Mouse (Mus musculus) hindbrain, embryonic 16.5 days (tissue): ENCODE data around the gene Antxr1. TPM values are rescaled to one million over a fixed set of nuclear protein-coding genes. Genes with fewer than 3 reads are reported as not detected.
"Not testable (repeated sequence)": the region's sequence is repeated elsewhere in the genome, so short reads cannot be mapped to it uniquely, and the experiment has no call there.

Experiments
- ATAC-seq: fragments of 200-750 bp; cut with Nextera tagmentation; 2 replicates; pipeline ENCODE4 v1.8.0; 2017; ENCODE audit warnings: moderate TSS enrichment, moderate library complexity
- H3K27ac ChIP-seq: fragments of 300-500 bp; sonication (generic); 2 replicates; pipeline ENCODE4 v1.5.1; 2014; ENCODE audit warnings: low read depth, mild to moderate bottlenecking, control low read depth, low read length, moderate library complexity
- H3K27me3 ChIP-seq: fragments of 300-500 bp; sonication (generic); replicated peaks from 2 replicates; pipeline ENCODE4 v1.6.1; 2014; ENCODE audit warnings: low read length; ENCODE audit not compliant: control insufficient read depth, insufficient read depth
- H3K36me3 ChIP-seq: fragments of 300-500 bp; sonication (generic); 2 replicates; pipeline ENCODE4 v1.6.1; 2014; ENCODE audit warnings: mild to moderate bottlenecking, low read length, moderate library complexity, mixed read lengths; ENCODE audit not compliant: control insufficient read depth, insufficient read depth
- H3K4me1 ChIP-seq: fragments of 300-500 bp; sonication (generic); 2 replicates; pipeline ENCODE4 v1.6.1; 2014; ENCODE audit warnings: low read depth, low read length; ENCODE audit not compliant: control insufficient read depth, insufficient read depth
- H3K4me2 ChIP-seq: fragments of 300-500 bp; sonication (generic); 2 replicates; pipeline ENCODE4 v1.6.1; 2014; ENCODE audit warnings: mild to moderate bottlenecking, low read length, control low read depth, moderate library complexity
- H3K4me3 ChIP-seq: fragments of 300-500 bp; sonication (generic); 2 replicates; pipeline ENCODE4 v1.5.1; 2014; ENCODE audit warnings: mild to moderate bottlenecking, low read length, control low read depth, moderate library complexity
- H3K9ac ChIP-seq: fragments of 300-500 bp; sonication (generic); 2 replicates; pipeline ENCODE4 v1.6.1; 2014; ENCODE audit warnings: low read depth, mild to moderate bottlenecking, control low read depth, low read length, moderate library complexity
- H3K9me3 ChIP-seq: fragments of 300-500 bp; sonication (generic); 2 replicates; pipeline ENCODE4 v1.6.1; 2014; ENCODE audit warnings: mild to moderate bottlenecking, low read length, moderate library complexity; ENCODE audit not compliant: control insufficient read depth
- WGBS: fragments of 180-500 bp; shearing (Covaris S2); extraction: QIAGEN DNeasy Blood & Tissue Kit; methylation state at CpG from one replicate; pipeline ENCODE4 v1.1.7; 2014; 5-methylcytosine and 5-hydroxymethylcytosine counted together
- polyA plus RNA-seq: library from polyadenylated mRNA; unstranded; fragments of >200 nt; fragmentation: Nextera tagmentation; extraction: Ambion mirVana; gene quantifications from 2 replicates; pipeline ENCODE4 v1.2.1, GENCODE M21; 2015

The Antxr1 gene
- polyA plus RNA-seq, 1 experiment from 2014 or later = 5.3 TPM

- Histone ChIP-seq H3K36me3 (no peaks in the 10 kb centered on the region), H3K27ac (peak overlapping the region; percentile 63), H3K4me1 (peaks cover 26% of the 10 kb centered on the region), H3K4me3 (peak overlapping the region; percentile 36), H3K9me3 (no peaks in the 10 kb centered on the region), H3K4me2 (peak overlapping the region; percentile 78), H3K9ac (peak overlapping the region; percentile 63), H3K27me3 (no peaks in the 10 kb centered on the region)
- ATAC-seq = peak; percentile 63
- 14% methylated on average over 12 of the region's 12 CpGs for WGBS
These were observed 234.2 kb downstream of the Antxr1 start for GRCm38 (mm10) chr6:87101281-87101954.

- Histone ChIP-seq H3K4me1 (peaks cover 26% of the 10 kb centered on the region), H3K9ac (no peak overlapping the region), H3K4me3 (no peak overlapping the region), H3K27me3 (no peaks in the 10 kb centered on the region), H3K4me2 (no peak overlapping the region), H3K9me3 (no peaks in the 10 kb centered on the region), H3K27ac (peak overlapping the region; percentile 19), H3K36me3 (no peaks in the 10 kb centered on the region)
- ATAC-seq = peak; percentile 44
- WGBS = 86% methylated on average over 9 of the region's 9 CpGs
These were observed 235.2 kb downstream of the Antxr1 start for GRCm38 (mm10) chr6:87100297-87101020.

- peak overlapping the region; percentile 76 for H3K27ac ChIP-seq
- H3K27me3 ChIP-seq = no peaks in the 10 kb centered on the region
- H3K4me3 ChIP-seq = no peak overlapping the region
- 24% methylated on average over 7 of the region's 7 CpGs for WGBS
- H3K4me1 ChIP-seq = peaks cover 26% of the 10 kb centered on the region
- peak overlapping the region; percentile 7; the same call in 1 of the 2 replicates for H3K4me2 ChIP-seq
- no peaks in the 10 kb centered on the region for H3K9me3 ChIP-seq
- no peak overlapping the region for H3K9ac ChIP-seq
- ATAC-seq = peak; percentile 77
- H3K36me3 ChIP-seq = no peaks in the 10 kb centered on the region
These were observed 235.8 kb downstream of the Antxr1 start for GRCm38 (mm10) chr6:87099671-87100296.

GRCm38 (mm10) chr6:87099261-87099660 is 236.4 kb downstream of the Antxr1 start:
- Histone ChIP-seq H3K4me1 (peaks cover 26% of the 10 kb centered on the region), H3K4me3 (no peak overlapping the region), H3K4me2 (no peak overlapping the region), H3K9ac (no peak overlapping the region), H3K27ac (peak overlapping the region; percentile 76), H3K36me3 (no peaks in the 10 kb centered on the region), H3K27me3 (no peaks in the 10 kb centered on the region), H3K9me3 (no peaks in the 10 kb centered on the region)
- 8% methylated on average over 3 of the region's 3 CpGs for WGBS
- no peak for ATAC-seq

- not testable (repeated sequence) for H3K9me3 ChIP-seq, ATAC-seq, H3K27ac ChIP-seq, H3K27me3 ChIP-seq, H3K36me3 ChIP-seq, H3K4me2 ChIP-seq, H3K4me1 ChIP-seq, H3K4me3 ChIP-seq, H3K9ac ChIP-seq
- 90% methylated on average over 8 of the region's 8 CpGs for WGBS
These were observed 242.0 kb downstream of the Antxr1 start for GRCm38 (mm10) chr6:87093631-87094030.

DNA sequence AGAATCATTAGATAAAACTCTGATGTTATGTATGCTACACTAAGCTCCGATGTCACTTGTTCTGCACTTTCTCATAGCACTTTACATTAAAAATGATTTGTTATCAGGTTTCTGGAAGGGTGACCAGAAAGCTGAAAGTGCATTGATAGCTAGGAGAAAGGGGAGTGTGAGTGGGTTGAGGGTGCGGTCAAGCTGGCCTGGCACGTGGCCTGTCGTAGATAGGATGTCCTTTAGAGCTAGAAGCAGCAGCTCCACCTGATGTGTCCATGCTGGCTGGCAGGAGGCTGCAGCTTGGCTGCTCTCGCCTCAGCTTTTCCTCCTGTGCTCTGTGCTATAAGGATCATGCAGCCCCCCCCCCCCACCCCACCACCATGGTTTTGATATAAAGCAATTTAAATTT is 243.1 kb downstream of the Antxr1 start:
- no peak overlapping the region for H3K27ac ChIP-seq
- 90% methylated on average over 5 of the region's 5 CpGs for WGBS
- H3K36me3 ChIP-seq = peaks cover 11% of the 10 kb centered on the region
- no peak overlapping the region for H3K4me3 ChIP-seq
- no peak overlapping the region for H3K4me2 ChIP-seq
- H3K27me3 ChIP-seq = no peaks in the 10 kb centered on the region
- H3K9ac ChIP-seq = no peak overlapping the region
- no peaks in the 10 kb centered on the region for H3K9me3 ChIP-seq
- no peaks in the 10 kb centered on the region for H3K4me1 ChIP-seq
- no peak for ATAC-seq

- Histone ChIP-seq H3K27me3 (no peaks in the 10 kb centered on the region), H3K27ac (no peak overlapping the region), H3K4me1 (no peaks in the 10 kb centered on the region), H3K9me3 (no peaks in the 10 kb centered on the region), H3K36me3 (peaks cover 20% of the 10 kb centered on the region), H3K4me3 (no peak overlapping the region), H3K4me2 (no peak overlapping the region), H3K9ac (no peak overlapping the region)
- WGBS = 90% methylated on average over 3 of the region's 3 CpGs
- no peak for ATAC-seq
These were observed 244.7 kb downstream of the Antxr1 start for GRCm38 (mm10) chr6:87090877-87091276.

DNA sequence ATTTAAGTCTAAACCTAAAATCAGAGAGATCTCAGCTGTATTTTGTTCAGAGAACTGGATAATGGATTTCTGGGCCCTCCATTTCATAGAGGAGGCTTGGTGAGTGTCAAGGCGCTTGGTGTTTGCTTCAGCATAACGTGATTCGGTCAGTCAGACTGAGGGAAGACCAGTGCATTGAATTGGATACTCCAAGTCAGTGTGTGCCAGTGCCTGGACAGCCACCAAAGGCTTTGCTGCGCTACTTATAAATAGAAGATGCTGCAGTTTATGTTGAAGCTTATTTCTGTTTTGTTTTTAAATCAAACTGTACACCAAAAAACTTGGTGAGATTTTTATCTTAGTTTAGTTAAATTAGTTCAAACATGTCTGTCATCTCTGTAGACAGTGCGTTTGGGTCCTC is 247.3 kb downstream of the Antxr1 start:
- Histone ChIP-seq H3K4me1 (no peaks in the 10 kb centered on the region), H3K27me3 (no peaks in the 10 kb centered on the region), H3K9me3 (no peaks in the 10 kb centered on the region), H3K4me3 (no peak overlapping the region), H3K36me3 (peaks cover 29% of the 10 kb centered on the region), H3K9ac (no peak overlapping the region), H3K4me2 (no peak overlapping the region), H3K27ac (no peak overlapping the region)
- WGBS = 84% methylated on average over 5 of the region's 5 CpGs
- ATAC-seq = no peak

DNA sequence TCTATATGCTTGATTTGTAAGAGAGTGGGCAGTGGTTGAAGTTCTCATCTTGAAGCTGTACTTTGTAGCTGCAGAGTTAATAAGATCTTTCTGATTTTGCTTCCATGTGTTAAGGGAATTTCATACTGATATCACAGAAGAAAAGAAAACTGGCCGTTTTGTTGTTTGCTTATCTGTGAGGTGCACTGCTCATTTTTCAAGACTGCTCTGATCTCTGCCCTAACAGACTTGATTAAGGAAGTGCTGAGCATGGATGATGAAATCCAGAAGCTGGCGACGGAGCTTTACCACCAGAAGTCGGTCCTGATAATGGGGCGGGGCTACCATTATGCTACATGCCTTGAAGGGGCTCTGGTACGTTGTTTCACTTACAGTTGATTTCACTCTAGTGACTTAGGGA is 250.6 kb downstream of the Antxr1 start:
- 83% methylated on average over 6 of the region's 6 CpGs for WGBS
- Histone ChIP-seq H3K4me3 (no peak overlapping the region), H3K27me3 (no peaks in the 10 kb centered on the region), H3K9me3 (no peaks in the 10 kb centered on the region), H3K4me2 (no peak overlapping the region), H3K36me3 (peaks cover 24% of the 10 kb centered on the region), H3K27ac (no peak overlapping the region), H3K4me1 (no peaks in the 10 kb centered on the region), H3K9ac (no peak overlapping the region)
- ATAC-seq = no peak
